Mouse (Mus musculus) kidney, adult 2 months (tissue): ENCODE data around the gene Ficd. TPM values are rescaled to one million over a fixed set of nuclear protein-coding genes. Genes with fewer than 3 reads are reported as not detected.

Source experiments
- DNase-seq: peaks from one replicate; pipeline ENCODE4 v3.0.0; 2021
- H3K27ac ChIP-seq: fragments of 200-500 bp; 2 replicates; pipeline ENCODE4 v1.5.1; 2012; ENCODE audit warnings: low read depth, low read length, control low read depth, inconsistent platforms; ENCODE audit not compliant: insufficient read depth
- H3K27me3 ChIP-seq: fragments of 200-500 bp; replicated peaks from 2 replicates; pipeline ENCODE4 v1.6.1; 2012; ENCODE audit warnings: mild to moderate bottlenecking, moderate library complexity, low read length, inconsistent platforms; ENCODE audit not compliant: control insufficient read depth, insufficient read depth
- H3K36me3 ChIP-seq: fragments of 200-500 bp; 2 replicates; pipeline ENCODE4 v1.6.1; 2012; ENCODE audit warnings: mild to moderate bottlenecking, moderate library complexity, low read length, inconsistent platforms; ENCODE audit not compliant: control insufficient read depth, insufficient read depth
- H3K4me1 ChIP-seq: fragments of 200-500 bp; 2 replicates; pipeline ENCODE4 v1.6.1; 2011; ENCODE audit warnings: low read length; ENCODE audit not compliant: control insufficient read depth, insufficient read depth
- H3K4me3 ChIP-seq: fragments of 200-500 bp; 2 replicates; pipeline ENCODE4 v1.5.1; 2011; ENCODE audit warnings: mild to moderate bottlenecking, low read depth, low read length, control low read depth; ENCODE audit not compliant: insufficient read depth
- CTCF ChIP-seq: fragments of 200-500 bp; conservative IDR thresholded peaks from 2 replicates; pipeline ENCODE4 v1.5.1; 2011; ENCODE audit warnings: low read depth, mild to moderate bottlenecking, control low read depth, low read length, moderate library complexity, mixed read lengths; ENCODE audit not compliant: insufficient read depth, insufficient read length
- POLR2A ChIP-seq: fragments of 200-500 bp; IDR thresholded peaks from one replicate; pipeline ENCODE4 v1.6.1; 2011; ENCODE audit warnings: low read depth, low read length, control low read depth
- WGBS: fragments of 180-500 bp; shearing (Covaris S2); methylation state at CpG from one replicate; pipeline ENCODE4 v1.1.7; 2018; 5-methylcytosine and 5-hydroxymethylcytosine counted together
- polyA plus RNA-seq: library from polyadenylated mRNA; depleted of rRNA; stranded (reverse); fragments of >200 nt; gene quantifications from 2 replicates; pipeline ENCODE4 v1.2.3, GENCODE M21; 2012; rRNA removed

Ficd gene
- polyA plus RNA-seq = 6.7 and 7.1 TPM in 2 replicates

GRCm38 (mm10) chr5:113735345-113736112, at the start of gene Ficd:
Ficd (plus strand) TSS chr5:113735803.
- no peaks in the 10 kb centered on the region for H3K36me3 ChIP-seq
- peak; percentile 97 for DNase-seq
- TF ChIP-seq POLR2A (peak; percentile 41), CTCF (no peak)
- peaks cover 4% of the 10 kb centered on the region; the same call in 1 of the 2 replicates for H3K4me1 ChIP-seq
- WGBS = under 1% methylated on average over 71 of the region's 71 CpGs
- H3K27ac ChIP-seq = peak within 1 kb of the TSS; percentile 42
- H3K27me3 ChIP-seq = no peaks in the 10 kb centered on the region
- H3K4me3 ChIP-seq = peak within 1 kb of the TSS; percentile 77

GRCm38 (mm10) chr5:113687514-113687913, 48.1 kb upstream of the Ficd start:
- Histone ChIP-seq H3K4me1 (no peaks in the 10 kb centered on the region), H3K36me3 (no peaks in the 10 kb centered on the region), H3K4me3 (no peak overlapping the region), H3K27ac (no peak overlapping the region), H3K27me3 (no peaks in the 10 kb centered on the region)
- WGBS = 80% methylated on average over 5 of the region's 5 CpGs
- TF ChIP-seq CTCF (no peak), POLR2A (no peak)
- DNase-seq = no peak

- TF ChIP-seq POLR2A = no peak
- no peak for TF ChIP-seq CTCF
- Histone ChIP-seq H3K36me3 (no peaks in the 10 kb centered on the region), H3K4me1 (no peaks in the 10 kb centered on the region), H3K4me3 (no peak overlapping the region), H3K27me3 (no peaks in the 10 kb centered on the region), H3K27ac (no peak overlapping the region)
- 80% methylated on average over 15 of the region's 15 CpGs for WGBS
- DNase-seq = no peak
These were observed 45.5 kb upstream of the Ficd start for GRCm38 (mm10) chr5:113690069-113690548.

GRCm38 (mm10) chr5:113690866-113691265, 44.7 kb upstream of the Ficd start:
- H3K27ac ChIP-seq = no peak overlapping the region
- no peaks in the 10 kb centered on the region for H3K4me1 ChIP-seq
- TF ChIP-seq CTCF (no peak), POLR2A (no peak)
- H3K4me3 ChIP-seq = no peak overlapping the region
- no peak for DNase-seq
- 94% methylated on average over 2 of the region's 2 CpGs for WGBS
- H3K36me3 ChIP-seq = no peaks in the 10 kb centered on the region
- no peaks in the 10 kb centered on the region for H3K27me3 ChIP-seq

GRCm38 (mm10) chr5:113693196-113693755, 42.3 kb upstream of the Ficd start:
- Histone ChIP-seq H3K4me1 (no peaks in the 10 kb centered on the region), H3K27me3 (no peaks in the 10 kb centered on the region), H3K27ac (no peak overlapping the region), H3K36me3 (no peaks in the 10 kb centered on the region), H3K4me3 (no peak overlapping the region)
- TF ChIP-seq CTCF (no peak), POLR2A (no peak)
- WGBS = 94% methylated on average over 8 of the region's 8 CpGs
- no peak for DNase-seq

- Histone ChIP-seq H3K36me3 (no peaks in the 10 kb centered on the region), H3K27me3 (no peaks in the 10 kb centered on the region), H3K4me3 (no peak overlapping the region), H3K4me1 (no peaks in the 10 kb centered on the region), H3K27ac (no peak overlapping the region)
- no peak for DNase-seq
- 43% methylated on average over 4 of the region's 4 CpGs for WGBS
- TF ChIP-seq POLR2A (no peak), CTCF (no peak)
These were observed 41.6 kb upstream of the Ficd start for GRCm38 (mm10) chr5:113694000-113694399.

- no peak overlapping the region for H3K27ac ChIP-seq
- no peak for DNase-seq
- TF ChIP-seq CTCF (no peak), POLR2A (no peak)
- H3K36me3 ChIP-seq = no peaks in the 10 kb centered on the region
- H3K4me3 ChIP-seq = no peak overlapping the region
- no peaks in the 10 kb centered on the region for H3K4me1 ChIP-seq
- 22% methylated on average over 5 of the region's 5 CpGs for WGBS
- no peaks in the 10 kb centered on the region for H3K27me3 ChIP-seq
These were observed 41.2 kb upstream of the Ficd start for GRCm38 (mm10) chr5:113694415-113694814.
